In the genomic region with DNA sequence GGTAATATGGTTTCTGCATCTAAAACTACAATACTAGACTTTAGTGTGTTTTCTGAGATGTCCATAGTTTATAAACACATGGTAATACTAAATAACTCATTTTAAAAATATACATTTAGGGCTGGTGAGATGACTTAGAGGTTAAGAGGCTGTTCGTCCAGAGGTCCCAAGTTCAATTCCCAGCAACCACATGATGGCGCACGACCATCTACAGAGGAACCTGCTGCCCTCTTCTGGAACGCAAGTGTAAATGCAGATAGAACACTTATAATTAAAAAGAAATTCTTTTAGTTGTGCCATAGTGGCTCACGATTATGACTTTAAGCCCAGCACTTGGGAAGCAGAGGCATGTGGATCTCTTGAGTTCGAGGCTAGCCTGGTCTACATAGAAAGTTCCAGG, we compare ENCODE assay signal across 8 mouse cellular contexts. TPM values are rescaled to one million over a fixed set of nuclear protein-coding genes. Genes with fewer than 3 reads are reported as not detected.
DNase-seq lines count a peak whose midpoint lies in the region; ATAC-seq and TF ChIP-seq lines count a peak whose summit lies in the region.

No protein-coding gene starts in this region.

- H3K27me3 ChIP-seq in hindbrain, embryonic 11.5 days (ENCODE audit: control insufficient read depth, insufficient read depth, low read length) = no peaks in the 10 kb centered on the region
- H3K27me3 ChIP-seq in hindbrain, embryonic 13.5 days = no peaks in the 10 kb centered on the region
- H3K27me3 ChIP-seq in liver, postnatal 0 days (ENCODE audit: insufficient read depth, low read length) = no peaks in the 10 kb centered on the region
- H3K27me3 ChIP-seq in heart, embryonic 10.5 days (ENCODE audit: insufficient read depth, poor library complexity, severe bottlenecking) = no peaks in the 10 kb centered on the region
- no peaks in the 10 kb centered on the region for H3K27me3 ChIP-seq in kidney, embryonic 14.5 days (ENCODE audit: control insufficient read depth, insufficient read depth, low read length)

- TF ChIP-seq CTCF in liver, postnatal 0 days (IDR thresholded peaks at IDR 0.05; ENCODE audit: low read depth) = peak; percentile 90

- no peaks in the 10 kb centered on the region for H3K4me1 ChIP-seq in hindbrain, embryonic 11.5 days (replicated peaks; ENCODE audit: control insufficient read depth, insufficient read depth, low read length)
- peaks cover 18% of the 10 kb centered on the region for H3K4me1 ChIP-seq in hindbrain, embryonic 13.5 days (replicated peaks)
- H3K4me1 ChIP-seq in liver, postnatal 0 days (ENCODE audit: insufficient read depth) = peaks cover 11% of the 10 kb centered on the region
- H3K4me1 ChIP-seq in heart, embryonic 10.5 days = peaks cover 4% of the 10 kb centered on the region
- H3K4me1 ChIP-seq in kidney, embryonic 14.5 days (ENCODE audit: control insufficient read depth, insufficient read depth, low read length) = peaks cover 8% of the 10 kb centered on the region

- peak; percentile 50 for DNase-seq in hindbrain, embryonic 11.5 days (ENCODE audit: low spot score)
- peak; percentile 75 for DNase-seq in brain, adult 2 months (ENCODE audit: low read depth, low spot score)
- peak; percentile 63 for DNase-seq in liver, postnatal 0 days
- peak; percentile 60 for DNase-seq in thymus, postnatal 14 days
- DNase-seq in heart, embryonic 10.5 days (ENCODE audit: low spot score) = no peak

- H3K9ac ChIP-seq in hindbrain, embryonic 11.5 days (ENCODE audit: low read depth, low read length) = no peak overlapping the region
- no peak overlapping the region for H3K9ac ChIP-seq in hindbrain, embryonic 13.5 days
- H3K9ac ChIP-seq in liver, postnatal 0 days (replicated peaks) = no peak overlapping the region
- no peak overlapping the region for H3K9ac ChIP-seq in kidney, embryonic 14.5 days (ENCODE audit: low read depth, low read length)

- H3K4me3 ChIP-seq in hindbrain, embryonic 11.5 days (ENCODE audit: low read depth, low read length) = no peak overlapping the region
- no peak overlapping the region for H3K4me3 ChIP-seq in hindbrain, embryonic 13.5 days
- no peak overlapping the region for H3K4me3 ChIP-seq in liver, postnatal 0 days (ENCODE audit: low read depth, low read length)
- H3K4me3 ChIP-seq in heart, embryonic 10.5 days = no peak overlapping the region
- no peak overlapping the region for H3K4me3 ChIP-seq in kidney, embryonic 14.5 days (ENCODE audit: low read length)

- no peaks in the 10 kb centered on the region for H3K9me3 ChIP-seq in hindbrain, embryonic 11.5 days (ENCODE audit: control insufficient read depth, low read length)
- H3K9me3 ChIP-seq in hindbrain, embryonic 13.5 days = no peaks in the 10 kb centered on the region
- no peaks in the 10 kb centered on the region for H3K9me3 ChIP-seq in liver, postnatal 0 days (ENCODE audit: low read length)
- H3K9me3 ChIP-seq in heart, embryonic 10.5 days = no peaks in the 10 kb centered on the region
- H3K9me3 ChIP-seq in kidney, embryonic 14.5 days (ENCODE audit: control insufficient read depth, low read length) = no peaks in the 10 kb centered on the region

- H3K4me2 ChIP-seq in hindbrain, embryonic 11.5 days (replicated peaks; ENCODE audit: low read depth, low read length) = no peak overlapping the region
- no peak overlapping the region for H3K4me2 ChIP-seq in hindbrain, embryonic 13.5 days
- no peak overlapping the region for H3K4me2 ChIP-seq in liver, postnatal 0 days (ENCODE audit: low read depth, low read length)
- no peak overlapping the region for H3K4me2 ChIP-seq in kidney, embryonic 14.5 days (replicated peaks; ENCODE audit: low read depth, low read length)

- TF ChIP-seq EP300 in liver, postnatal 0 days (IDR thresholded peaks at IDR 0.05; ENCODE audit: low read depth) = no peak

- H3K36me3 ChIP-seq in hindbrain, embryonic 11.5 days (ENCODE audit: control insufficient read depth, insufficient read depth, low read length) = no peaks in the 10 kb centered on the region
- H3K36me3 ChIP-seq in hindbrain, embryonic 13.5 days = peaks cover 66% of the 10 kb centered on the region
- peaks cover 29% of the 10 kb centered on the region for H3K36me3 ChIP-seq in liver, postnatal 0 days (replicated peaks; ENCODE audit: insufficient read depth, low read length)
- peaks cover 64% of the 10 kb centered on the region for H3K36me3 ChIP-seq in heart, embryonic 10.5 days
- H3K36me3 ChIP-seq in kidney, embryonic 14.5 days (ENCODE audit: control insufficient read depth, insufficient read depth, low read length) = peaks cover 58% of the 10 kb centered on the region

- H3K27ac ChIP-seq in hindbrain, embryonic 11.5 days (ENCODE audit: low read depth, low read length) = no peak overlapping the region
- H3K27ac ChIP-seq in hindbrain, embryonic 13.5 days = no peak overlapping the region
- H3K27ac ChIP-seq in liver, postnatal 0 days (ENCODE audit: low read depth) = no peak overlapping the region
- no peak overlapping the region for H3K27ac ChIP-seq in heart, embryonic 10.5 days
- H3K27ac ChIP-seq in kidney, embryonic 14.5 days (ENCODE audit: low read depth, low read length) = no peak overlapping the region

- ATAC-seq in hindbrain, embryonic 11.5 days (ENCODE audit: low FRiP score) = no peak
- ATAC-seq in hindbrain, embryonic 13.5 days (ENCODE audit: low FRiP score) = no peak
- ATAC-seq in CD4-positive, CD25-positive, alpha-beta regulatory T cell, adult 4 months = peak; percentile 80
- no peak for ATAC-seq in liver, postnatal 0 days
- ATAC-seq in kidney, embryonic 14.5 days (ENCODE audit: low FRiP score, low TSS enrichment) = no peak

- WGBS in hindbrain, embryonic 11.5 days = 53% methylated on average over 6 of the region's 6 CpGs
- WGBS in hindbrain, embryonic 13.5 days = 50% methylated on average over 6 of the region's 6 CpGs
- WGBS in liver, postnatal 0 days (ENCODE audit: insufficient replicate concordance) = 51% methylated on average over 6 of the region's 6 CpGs
- WGBS in heart, embryonic 10.5 days = 52% methylated on average over 6 of the region's 6 CpGs
- 55% methylated on average over 6 of the region's 6 CpGs for WGBS in kidney, embryonic 14.5 days

RNA-seq across cellular contexts. Expression of gene Fopnl, which starts 5.8 kb away (rescaled TPM):
- polyA plus RNA-seq in hindbrain, embryonic 11.5 days (2014; fragmentation: Nextera tagmentation; extraction: Ambion mirVana) = 181 and 187 TPM in 2 replicates
- 193 and 197 TPM in 2 replicates for polyA plus RNA-seq in hindbrain, embryonic 13.5 days (2015; fragmentation: Nextera tagmentation; extraction: Ambion mirVana)
- 100 to 1,000 TPM; 103 to 131 TPM for polyA plus RNA-seq in CD4-positive, CD25-positive, alpha-beta regulatory T cell, adult 4 months (2017; shearing (Covaris generic))
- 40.7 and 45.1 TPM in 2 replicates for polyA plus RNA-seq in liver, postnatal 0 days (2015; fragmentation: Nextera tagmentation; extraction: Ambion mirVana)
- polyA plus RNA-seq in heart, embryonic 10.5 days (2016; fragmentation: Nextera tagmentation; extraction: Ambion mirVana) = 111 and 119 TPM in 2 replicates
- 166 and 186 TPM in 2 replicates for polyA plus RNA-seq in kidney, embryonic 14.5 days (2014; fragmentation: Nextera tagmentation; extraction: Ambion mirVana)

RNA-seq across cellular contexts. Expression of gene Myh11, which starts 20.2 kb away (rescaled TPM):
- 0.10 and 0.26 TPM in 2 replicates for polyA plus RNA-seq in hindbrain, embryonic 11.5 days (2014; fragmentation: Nextera tagmentation; extraction: Ambion mirVana)
- 0.53 and 0.84 TPM in 2 replicates for polyA plus RNA-seq in hindbrain, embryonic 13.5 days (2015; fragmentation: Nextera tagmentation; extraction: Ambion mirVana)
- polyA plus RNA-seq in CD4-positive, CD25-positive, alpha-beta regulatory T cell, adult 4 months (2017; shearing (Covaris generic)) = not detected
- polyA plus RNA-seq in liver, postnatal 0 days (2015; fragmentation: Nextera tagmentation; extraction: Ambion mirVana) = 0.36 TPM in 2 replicates
- 0.23 and 0.70 TPM in 2 replicates for polyA plus RNA-seq in heart, embryonic 10.5 days (2016; fragmentation: Nextera tagmentation; extraction: Ambion mirVana)
- 0.91 and 3.5 TPM in 2 replicates for polyA plus RNA-seq in kidney, embryonic 14.5 days (2014; fragmentation: Nextera tagmentation; extraction: Ambion mirVana)

RNA-seq across cellular contexts. Expression of gene Abcc1, which starts 50.0 kb away (rescaled TPM):
- polyA plus RNA-seq in hindbrain, embryonic 11.5 days (2014; fragmentation: Nextera tagmentation; extraction: Ambion mirVana) = 6.1 TPM in 2 replicates
- polyA plus RNA-seq in hindbrain, embryonic 13.5 days (2015; fragmentation: Nextera tagmentation; extraction: Ambion mirVana) = 8.0 and 10.9 TPM in 2 replicates
- 10 to 100 TPM; 20.8 to 40.1 TPM for polyA plus RNA-seq in CD4-positive, CD25-positive, alpha-beta regulatory T cell, adult 4 months (2017; shearing (Covaris generic))
- polyA plus RNA-seq in liver, postnatal 0 days (2015; fragmentation: Nextera tagmentation; extraction: Ambion mirVana) = 1.2 and 1.7 TPM in 2 replicates
- 2.8 and 4.9 TPM in 2 replicates for polyA plus RNA-seq in heart, embryonic 10.5 days (2016; fragmentation: Nextera tagmentation; extraction: Ambion mirVana)
- polyA plus RNA-seq in kidney, embryonic 14.5 days (2014; fragmentation: Nextera tagmentation; extraction: Ambion mirVana) = 9.1 and 13.6 TPM in 2 replicates
